Mouse (Mus musculus) embryo, embryonic 11.5 days (tissue): ENCODE measurements around the gene Plcl2.

Experiments used
- DNase-seq: peaks from one replicate; pipeline ENCODE4 v3.0.0-alpha.2; 2012; ENCODE audit warnings: low read depth, low spot score

The Plcl2 gene

GRCm38 (mm10) chr17:50734781-50735180, 225.6 kb downstream of the Plcl2 start:
- DNase-seq = no peak

- DNase-seq = no peak
Measured at GRCm38 (mm10) chr17:50735382-50735954, 226.3 kb downstream of the Plcl2 start.

- no peak for DNase-seq
Measured at GRCm38 (mm10) chr17:50735955-50736533, 226.8 kb downstream of the Plcl2 start.

- DNase-seq = no peak
Measured at GRCm38 (mm10) chr17:50737068-50737467, 227.9 kb downstream of the Plcl2 start.
